Mouse (Mus musculus) heart, adult 9 months (tissue): ENCODE measurements around the gene Cabp7.

Experiments used
- DNase-seq, 2 experiments: peaks; one replicate each; pipeline ENCODE4 v3.0.0; 2022; ENCODE audit warnings: low spot score in 2 of 2

Gene Cabp7

GRCm38 (mm10) chr11:4704072-4704964, 42.3 kb downstream of the Cabp7 start, which contains the start of the genes Uqcr10 and Zmat5:
TSS of gene Uqcr10 (minus strand) at chr11:4704342.
TSS of gene Zmat5 (plus strand) at chr11:4704678.
- DNase-seq, result peak; percentile 93 to 95

GRCm38 (mm10) chr11:4703688-4704071, 42.9 kb downstream of the Cabp7 start:
- no peak for DNase-seq

- DNase-seq, result no peak
These were observed 45.9 kb downstream of the Cabp7 start for GRCm38 (mm10) chr11:4700726-4701125.

- peak; percentile 46 to 75 for DNase-seq
These were observed 49.3 kb downstream of the Cabp7 start for GRCm38 (mm10) chr11:4697043-4697983.

- DNase-seq, result no peak
These were observed 54.4 kb downstream of the Cabp7 start for GRCm38 (mm10) chr11:4692162-4692561.

GRCm38 (mm10) chr11:4691213-4691612, 55.4 kb downstream of the Cabp7 start:
- DNase-seq, result no peak

- no peak for DNase-seq
These were observed 56.2 kb downstream of the Cabp7 start for GRCm38 (mm10) chr11:4690353-4690752.

GRCm38 (mm10) chr11:4688632-4689380, 57.8 kb downstream of the Cabp7 start:
- no peak for DNase-seq

- DNase-seq, result no peak
These were observed 58.7 kb downstream of the Cabp7 start for GRCm38 (mm10) chr11:4687874-4688273.

GRCm38 (mm10) chr11:4687027-4687426, 59.6 kb downstream of the Cabp7 start:
- DNase-seq, result no peak
